Mouse (Mus musculus) heart, adult 11 months (tissue): ENCODE results near the gene Ndufa10.

ENCODE experiments used
- DNase-seq: peaks from one replicate; pipeline ENCODE4 v3.0.0; 2022

Ndufa10 gene

GRCm38 (mm10) chr1:92473165-92474041 is at the start of gene Ndufa10:
Ndufa10 (minus strand) TSS chr1:92473860.
- peak; percentile 98 for DNase-seq

- no peak for DNase-seq
Measured at GRCm38 (mm10) chr1:92521376-92521775, 47.7 kb upstream of the Ndufa10 start.

DNA sequence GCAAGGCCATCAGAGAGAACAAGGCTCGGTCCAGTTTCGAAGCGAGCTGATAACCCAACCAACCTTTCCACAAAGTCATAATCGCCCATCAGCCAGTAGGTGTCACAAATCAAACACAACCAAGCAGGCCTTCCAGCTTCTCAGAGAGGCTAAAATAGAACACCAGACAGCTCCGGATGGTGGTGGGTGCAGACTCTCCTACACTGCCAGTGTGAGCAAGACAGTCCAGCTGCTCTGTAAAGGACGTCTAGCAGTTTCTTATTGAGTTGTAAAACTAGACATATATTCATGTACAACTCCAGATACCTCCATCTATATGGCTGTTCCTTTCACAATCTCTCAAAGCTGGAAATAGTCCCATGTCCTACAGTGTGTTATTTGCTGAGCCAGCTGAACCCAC is 45.4 kb upstream of the Ndufa10 start:
- no peak for DNase-seq

- DNase-seq: no peak
Measured at GRCm38 (mm10) chr1:92518561-92518960, 44.9 kb upstream of the Ndufa10 start, which contains the start of gene Olfr1414. Olfr1414 (minus strand) TSS chr1:92518661.

DNA sequence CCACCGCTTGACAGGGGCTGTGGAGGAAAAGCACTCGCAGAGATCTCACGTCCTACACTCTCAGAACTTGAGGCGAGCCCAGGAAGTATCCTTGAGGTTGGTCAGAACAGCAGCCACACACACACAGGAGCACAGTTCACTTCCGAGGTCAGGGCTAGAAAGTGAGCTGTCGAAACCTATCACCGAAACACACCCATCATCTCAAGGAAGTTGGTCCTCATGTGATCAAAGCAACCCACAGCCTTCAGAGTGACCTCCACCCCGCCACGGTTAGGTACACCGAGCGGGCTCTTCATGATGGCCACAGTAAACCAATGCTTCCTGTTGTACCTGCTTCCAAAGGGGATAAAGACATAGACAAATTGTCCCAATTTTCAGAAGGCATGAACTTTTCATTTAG is 41.7 kb upstream of the Ndufa10 start:
- no peak for DNase-seq

DNA sequence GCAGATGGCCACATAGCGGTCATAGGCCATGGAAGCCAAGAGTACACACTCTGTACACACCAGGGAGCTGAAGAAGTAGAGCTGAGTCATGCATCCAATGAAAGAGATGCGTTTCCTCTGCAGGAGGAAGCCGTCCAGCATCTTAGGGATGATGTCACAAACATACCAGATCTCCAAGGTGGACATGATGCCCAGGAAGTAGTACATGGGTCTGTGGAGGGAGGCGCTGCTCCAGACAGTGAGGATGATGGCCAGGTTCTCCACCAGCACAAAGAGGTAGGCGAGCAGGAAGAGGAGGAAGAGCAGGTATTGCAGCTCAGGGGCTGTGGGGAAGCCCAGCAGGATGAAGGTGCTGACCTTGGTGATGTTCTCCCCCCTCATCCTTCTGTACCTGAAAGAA is 38.0 kb upstream of the Ndufa10 start:
- peak; percentile 79 for DNase-seq

DNA sequence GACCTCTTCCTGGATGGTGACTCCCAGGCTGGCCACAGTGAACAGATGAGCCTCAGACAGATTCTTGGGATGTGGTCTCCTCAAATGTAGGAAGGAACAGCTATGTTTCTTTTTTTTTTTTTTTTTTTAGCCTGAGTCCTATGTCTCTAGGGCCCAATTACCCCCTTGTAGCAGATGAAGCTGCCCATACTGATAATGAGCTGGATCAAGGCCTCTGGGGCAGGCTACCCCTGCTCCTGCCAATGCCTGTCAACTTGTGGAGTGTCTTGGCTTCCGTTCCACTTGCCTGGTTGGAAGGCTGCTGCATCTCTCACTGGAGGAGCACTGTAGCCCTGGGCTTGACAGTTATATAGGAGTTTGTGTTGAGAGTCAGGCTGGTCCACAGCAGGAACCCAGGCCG is 22.3 kb upstream of the Ndufa10 start, which contains the start of gene Olfr1415:
Gene Olfr1415 (minus strand): TSS at position 101 of the 400 bp plus-strand sequence.
- peak; percentile 76 for DNase-seq

DNA sequence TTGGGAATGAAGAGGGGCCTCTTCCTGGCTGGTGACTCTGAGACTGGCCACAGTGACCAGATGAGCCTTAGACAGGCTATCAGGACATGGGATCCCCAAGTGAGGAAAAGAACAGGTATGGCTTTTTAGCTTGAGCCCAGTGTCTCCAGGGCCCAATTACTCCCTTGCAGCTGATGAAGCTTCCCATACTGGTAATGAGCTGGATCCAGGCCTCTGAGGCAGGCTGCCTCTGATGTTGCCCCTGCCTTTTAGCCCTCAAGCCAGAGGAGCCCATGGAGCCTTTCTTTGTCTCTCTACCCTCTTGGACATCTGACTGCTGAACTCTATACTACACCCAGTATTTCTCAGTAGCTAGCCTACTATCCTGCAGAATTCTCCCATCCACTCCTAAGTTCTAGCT is 11.4 kb upstream of the Ndufa10 start, which contains the start of gene Olfr1416:
Gene Olfr1416 (minus strand): TSS at position 101 of the 400 bp plus-strand sequence.
- DNase-seq: peak; percentile 41

DNA sequence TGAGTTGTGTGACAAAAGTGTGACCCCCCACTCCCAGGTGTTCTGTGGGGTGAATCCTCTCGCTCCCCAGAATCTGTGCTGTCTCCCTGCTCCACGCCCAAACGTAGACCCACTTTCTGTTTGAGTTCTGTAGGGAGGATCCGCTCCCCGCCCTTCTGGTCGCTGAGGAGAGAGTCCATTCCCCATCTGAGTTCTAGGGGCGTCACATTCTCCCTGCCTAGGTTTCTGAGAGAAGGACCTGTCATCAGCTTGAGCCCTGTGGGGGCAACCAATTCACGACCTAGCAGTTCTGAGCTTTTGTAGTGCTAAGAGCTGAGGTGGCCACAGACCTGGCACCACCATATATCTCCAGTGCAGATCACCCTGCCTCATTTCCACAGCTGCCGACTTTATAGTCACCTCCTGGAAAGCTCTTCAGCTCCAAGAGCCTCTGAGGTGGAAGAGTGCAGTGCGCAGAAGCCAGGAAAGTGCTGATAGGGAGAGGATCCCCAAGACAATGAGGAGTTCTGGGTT is 462 bp upstream of the Ndufa10 start:
- no peak for DNase-seq

GRCm38 (mm10) chr1:92468891-92469290 is 4.8 kb downstream of the Ndufa10 start:
- peak; percentile 31 for DNase-seq

- peak; percentile 82 for DNase-seq
Measured at GRCm38 (mm10) chr1:92458416-92458815, 15.2 kb downstream of the Ndufa10 start.

DNA sequence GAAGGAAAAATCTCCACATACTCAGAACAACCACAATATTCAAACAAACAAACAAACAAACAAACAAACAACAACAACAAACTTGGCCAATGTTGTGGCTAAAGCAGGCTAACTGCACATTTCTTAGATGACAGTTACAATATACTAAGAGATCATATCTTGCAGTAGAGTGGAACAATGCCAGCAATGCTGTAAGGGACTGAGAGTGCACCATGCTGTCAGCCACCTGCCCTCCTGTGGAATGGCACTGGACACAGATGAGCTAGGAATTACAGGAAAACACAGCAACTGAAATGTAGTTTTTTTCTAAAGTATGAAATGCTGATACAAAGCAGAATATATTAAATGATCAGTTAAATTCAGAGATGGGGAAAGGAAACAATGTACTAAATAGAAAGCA is 15.9 kb downstream of the Ndufa10 start:
- peak; percentile 37 for DNase-seq

DNA sequence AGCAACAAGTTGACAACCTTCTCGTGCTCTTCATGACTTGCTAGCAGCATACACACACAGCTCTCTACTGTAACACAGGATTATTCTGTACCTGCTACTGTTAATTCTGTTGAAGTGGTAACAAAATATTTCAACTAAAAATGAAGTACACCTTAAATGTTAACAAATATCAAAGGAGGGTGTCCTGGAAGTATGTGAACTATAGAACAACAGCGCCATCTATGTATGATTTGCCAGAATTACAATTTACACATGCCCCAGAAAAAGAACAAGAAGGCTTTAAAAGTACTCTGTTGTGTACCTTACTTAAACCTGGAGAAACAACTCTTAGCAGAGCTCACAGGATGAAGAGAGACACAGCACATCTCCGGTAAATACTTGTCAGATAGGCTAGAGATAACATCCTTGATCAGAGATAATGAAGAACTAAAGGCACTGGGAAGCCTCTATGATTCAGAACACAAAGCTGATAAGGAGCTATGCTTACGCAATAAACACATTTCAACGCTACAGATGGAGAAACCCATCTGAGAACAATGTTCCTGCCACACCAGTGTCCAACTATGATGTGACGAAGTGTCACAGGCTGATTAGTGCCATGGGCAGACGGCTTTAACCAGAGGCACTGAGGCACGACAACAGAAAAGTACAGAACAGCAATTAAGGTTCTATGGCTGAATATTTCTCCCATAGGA is 19.8 kb downstream of the Ndufa10 start:
- peak; percentile 56 for DNase-seq

DNA sequence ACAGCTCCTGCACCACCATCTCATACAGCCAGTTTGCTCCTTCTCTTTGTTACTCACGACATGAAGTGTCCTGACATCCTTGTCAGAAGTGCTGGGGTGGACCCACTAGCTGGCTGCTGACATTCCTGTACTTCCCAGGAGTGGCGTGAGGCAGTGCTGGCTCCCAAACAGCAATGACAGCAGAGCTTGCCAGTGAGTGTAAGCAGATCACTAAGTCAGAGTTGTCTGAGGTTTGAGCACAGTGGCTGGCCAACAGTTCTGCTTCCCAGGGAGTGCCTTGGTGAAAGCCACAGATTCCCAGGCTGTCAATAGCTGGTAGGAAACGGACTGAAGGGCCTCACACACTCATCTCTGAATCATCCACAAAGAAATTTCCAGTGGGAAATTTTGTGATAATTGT is 25.4 kb downstream of the Ndufa10 start:
- DNase-seq: peak; percentile 93

DNA sequence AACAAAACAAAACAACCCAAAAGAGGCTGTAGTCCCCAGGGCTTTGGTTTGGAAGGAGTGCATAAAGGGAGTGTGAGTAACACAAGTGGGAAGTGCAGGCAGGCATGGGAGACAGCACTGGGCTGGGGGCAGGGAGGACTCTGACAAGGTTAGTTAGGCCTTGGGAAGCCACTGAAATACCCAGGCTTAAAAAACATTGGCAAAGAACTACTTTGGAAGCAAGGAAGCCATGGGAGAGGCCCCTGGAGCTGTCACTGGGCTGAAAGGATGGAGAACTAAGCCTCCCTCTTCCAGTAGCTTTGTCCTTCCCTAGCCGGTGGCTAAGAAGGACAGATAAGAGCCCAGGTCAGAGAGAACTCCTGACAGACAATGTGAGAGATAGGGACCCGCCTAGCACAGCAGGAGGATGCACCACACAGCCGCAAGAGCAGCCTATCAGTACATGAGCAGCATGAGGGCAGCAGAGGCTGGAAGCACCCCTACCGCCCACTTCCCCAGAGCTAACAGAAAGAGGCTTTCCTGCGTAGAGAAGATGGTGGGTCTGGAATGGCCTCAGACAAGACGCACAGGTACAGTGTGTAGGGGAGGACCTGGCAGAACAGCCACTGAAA is 32.1 kb downstream of the Ndufa10 start:
- DNase-seq: peak; percentile 78

- DNase-seq: peak; percentile 78
Measured at GRCm38 (mm10) chr1:92440066-92440750, 33.5 kb downstream of the Ndufa10 start.

DNA sequence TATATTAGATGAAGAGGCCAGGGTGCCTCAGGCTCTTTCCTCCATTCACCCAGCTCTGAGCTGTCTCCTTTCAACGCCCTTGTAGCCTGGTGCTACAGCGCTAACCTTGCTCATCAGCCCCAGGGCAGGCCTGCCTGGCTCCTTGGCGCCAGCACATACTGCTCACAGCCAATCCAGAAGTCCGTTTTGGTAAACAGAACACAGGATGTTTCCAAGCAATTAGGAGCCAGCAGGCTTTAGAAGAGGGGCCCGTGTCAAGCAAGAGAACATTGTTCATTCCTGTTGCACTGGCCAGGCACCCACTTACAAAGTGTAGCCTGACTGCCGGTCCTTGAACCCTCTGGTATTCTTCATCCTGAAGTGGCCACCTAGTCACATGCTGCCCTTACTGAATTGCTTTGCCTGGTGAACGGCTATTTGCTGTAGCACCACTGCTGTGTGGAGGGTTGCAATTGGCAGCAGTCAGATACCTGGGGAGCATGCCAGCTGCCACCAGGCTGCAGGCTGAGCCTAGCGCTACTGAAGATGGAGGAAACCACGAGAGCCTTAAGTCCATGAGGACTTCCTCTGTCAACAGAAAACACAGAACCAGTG is 35.9 kb downstream of the Ndufa10 start:
- peak; percentile 98 for DNase-seq

DNA sequence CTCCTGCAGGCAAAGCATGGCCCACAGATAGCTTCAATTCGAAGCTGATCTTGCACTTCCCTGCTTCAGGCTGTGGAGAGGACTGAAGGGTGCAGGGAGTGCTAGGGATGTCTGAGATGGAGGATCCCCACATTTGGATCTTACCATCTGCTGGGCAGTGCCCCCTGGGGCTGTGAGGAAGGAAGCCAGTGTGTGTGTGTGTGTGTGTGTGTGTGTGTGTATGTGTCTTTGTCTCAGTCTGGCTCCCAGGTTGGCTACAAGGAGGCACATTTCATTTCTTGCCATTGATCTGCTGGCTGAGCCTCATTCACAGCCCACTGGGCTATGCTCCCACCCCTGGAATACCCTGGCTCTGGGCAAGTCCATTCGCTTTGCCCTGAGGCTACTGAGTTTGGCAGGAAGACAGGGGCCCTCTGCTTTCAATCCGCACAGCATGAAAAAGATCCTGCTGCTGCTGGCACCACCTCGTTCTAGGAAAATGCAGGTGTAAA is 36.8 kb downstream of the Ndufa10 start:
- DNase-seq: peak; percentile 93

- DNase-seq: peak; percentile 56
Measured at GRCm38 (mm10) chr1:92434986-92435385, 38.7 kb downstream of the Ndufa10 start.

DNA sequence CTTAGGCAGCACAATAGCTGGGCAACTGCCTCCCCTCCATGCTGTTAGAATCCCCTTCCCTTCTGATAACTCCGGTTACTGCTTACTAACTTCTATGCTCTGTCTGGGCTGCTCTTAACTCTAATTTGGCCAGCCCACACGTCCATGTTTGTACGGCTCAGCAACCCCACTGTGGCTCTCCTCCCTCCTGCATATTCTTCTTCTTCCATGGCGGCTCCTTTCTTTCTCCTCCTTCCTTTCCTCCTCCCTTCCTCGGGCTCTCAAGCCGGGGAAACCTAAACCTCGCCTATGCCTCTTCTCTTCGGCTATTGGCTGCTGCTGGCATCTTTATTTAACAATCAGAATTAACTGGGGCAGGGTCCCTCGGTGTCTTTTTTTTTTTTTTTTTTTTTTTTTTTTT is 40.9 kb downstream of the Ndufa10 start:
- peak; percentile 16 for DNase-seq

DNA sequence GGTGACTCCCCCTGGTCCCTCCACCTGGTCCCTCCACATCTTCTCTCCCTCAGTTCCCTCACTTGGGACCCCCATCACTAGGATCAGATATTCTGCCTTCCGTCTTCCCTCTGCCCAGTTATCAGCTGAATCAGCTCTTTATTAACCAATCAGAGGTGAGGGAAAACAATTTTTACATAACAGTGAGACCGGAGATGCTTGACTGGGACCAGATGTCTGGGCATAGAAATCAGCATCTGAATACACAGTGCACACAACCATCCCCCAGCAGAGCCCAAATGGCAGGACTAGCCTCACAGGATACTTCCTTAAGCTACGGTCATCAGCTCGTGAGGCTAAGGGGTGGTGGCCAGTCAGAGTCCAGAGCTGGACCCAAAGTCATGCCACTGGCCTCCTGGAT is 41.6 kb downstream of the Ndufa10 start:
- peak; percentile 55 for DNase-seq

- DNase-seq: peak; percentile 76
Measured at GRCm38 (mm10) chr1:92431420-92431819, 42.2 kb downstream of the Ndufa10 start.
